Mouse (Mus musculus) left cerebral cortex, adult 9 months (tissue): ENCODE measurements around the gene Tbx1.

Experiments
- DNase-seq, 2 experiments: peaks; one replicate each; pipeline ENCODE4 v3.0.0; 2022; ENCODE audit warnings: low spot score in 2 of 2

Tbx1 gene

GRCm38 (mm10) chr16:18589804-18590790 lies at the start of gene Tbx1:
TSS of gene Tbx1 (minus strand) at chr16:18590671.
- no peak for DNase-seq

- DNase-seq: no peak
Measured at GRCm38 (mm10) chr16:18639382-18639929, 49.0 kb upstream of the Tbx1 start.

- no peak for DNase-seq
Measured at GRCm38 (mm10) chr16:18638396-18638795, 47.9 kb upstream of the Tbx1 start.

GRCm38 (mm10) chr16:18636804-18637203 lies 46.3 kb upstream of the Tbx1 start:
- no peak for DNase-seq

GRCm38 (mm10) chr16:18636401-18636800 lies 45.9 kb upstream of the Tbx1 start:
- no peak for DNase-seq

- no peak for DNase-seq
Measured at GRCm38 (mm10) chr16:18633333-18633732, 42.9 kb upstream of the Tbx1 start.

GRCm38 (mm10) chr16:18632816-18633215 lies 42.3 kb upstream of the Tbx1 start:
- no peak for DNase-seq

- DNase-seq: no peak
Measured at GRCm38 (mm10) chr16:18632059-18632458, 41.6 kb upstream of the Tbx1 start.

GRCm38 (mm10) chr16:18631141-18631540 lies 40.7 kb upstream of the Tbx1 start:
- no peak for DNase-seq

GRCm38 (mm10) chr16:18630291-18630690 lies 39.8 kb upstream of the Tbx1 start:
- no peak for DNase-seq

GRCm38 (mm10) chr16:18629390-18630231 lies 39.1 kb upstream of the Tbx1 start, which contains the start of gene Sept5:
TSS of gene Sept5 (minus strand) at chr16:18629954.
- peak in 1 of 2 experiments; percentile 59 for DNase-seq

- DNase-seq: no peak
Measured at GRCm38 (mm10) chr16:18628948-18629340, 38.5 kb upstream of the Tbx1 start.

- DNase-seq: no peak
Measured at GRCm38 (mm10) chr16:18628206-18628947, 37.9 kb upstream of the Tbx1 start.

- DNase-seq: no peak
Measured at GRCm38 (mm10) chr16:18627163-18627562, 36.7 kb upstream of the Tbx1 start.

- DNase-seq: peak in 1 of 2 experiments; percentile 85
Measured at GRCm38 (mm10) chr16:18626376-18626878, 36.0 kb upstream of the Tbx1 start, which contains the start of gene Gm49601. TSS of gene Gm49601 (minus strand) at chr16:18626427.

GRCm38 (mm10) chr16:18625791-18626311 lies 35.4 kb upstream of the Tbx1 start:
- DNase-seq: peak in 1 of 2 experiments; percentile 85

GRCm38 (mm10) chr16:18625097-18625496 lies 34.6 kb upstream of the Tbx1 start:
- no peak for DNase-seq

GRCm38 (mm10) chr16:18624641-18625040 lies 34.2 kb upstream of the Tbx1 start:
- DNase-seq: no peak

GRCm38 (mm10) chr16:18623751-18624540 lies 33.5 kb upstream of the Tbx1 start:
- no peak for DNase-seq
